ENCODE assay signal across 18 mouse cellular contexts in genomic region chr1:72202068-72202467, GRCm38 (mm10).
"Had no signal": no experiment of that assay in that cellular context is flagged by ENCODE, and none has a peak within 500 bp of the region (broad histone marks: within the 10 kb centered on the region; RNA-seq: fewer than 3 reads in every experiment).

No protein-coding gene starts in this region.

- H3K4me1 ChIP-seq: lung, embryonic 15.5 days; megakaryocyte, embryonic 14.5 days had no signal

- H3K9me3 ChIP-seq: intestine, embryonic 15.5 days; lung, embryonic 15.5 days; midbrain, embryonic 10.5 days; midbrain, embryonic 13.5 days; neural tube, embryonic 13.5 days had no signal

- H3K27me3 ChIP-seq: intestine, embryonic 15.5 days; lung, embryonic 15.5 days; midbrain, embryonic 13.5 days; neural tube, embryonic 13.5 days had no signal

- H3K27ac ChIP-seq: intestine, embryonic 15.5 days; liver, embryonic 14.5 days; lung, embryonic 15.5 days; midbrain, embryonic 10.5 days; midbrain, embryonic 13.5 days; neural tube, embryonic 13.5 days had no signal

- H3K36me3 ChIP-seq: intestine, embryonic 15.5 days; lung, embryonic 15.5 days; midbrain, embryonic 10.5 days; midbrain, embryonic 13.5 days; neural tube, embryonic 13.5 days had no signal

- H3K4me3 ChIP-seq: intestine, embryonic 15.5 days; lung, embryonic 15.5 days; megakaryocyte, embryonic 14.5 days; midbrain, embryonic 10.5 days; midbrain, embryonic 13.5 days; neural tube, embryonic 13.5 days had no signal

- DNase-seq: kidney, adult 11 months; kidney, adult 9 months; kidney, postnatal 14 days; kidney, postnatal 4 days; liver, postnatal 0 days; lung, postnatal 10 days; lung, postnatal 36 days; retina, postnatal 1 day; thymus, adult 18-20 months; thymus, postnatal 4 days had no signal

- H3K9ac ChIP-seq: intestine, embryonic 15.5 days; liver, embryonic 14.5 days; liver, postnatal 0 days; lung, embryonic 15.5 days; midbrain, embryonic 13.5 days; neural tube, embryonic 13.5 days had no signal

- H3K4me2 ChIP-seq: intestine, embryonic 15.5 days; lung, embryonic 15.5 days; midbrain, embryonic 13.5 days; neural tube, embryonic 13.5 days had no signal

- ATAC-seq: intestine, embryonic 15.5 days; liver, postnatal 0 days; midbrain, embryonic 13.5 days; midbrain, embryonic 16.5 days had no signal
